Mouse (Mus musculus): ENCODE data around the gene Nrf1. TPM values are rescaled to one million over a fixed set of nuclear protein-coding genes. Genes with fewer than 3 reads are reported as not detected.

Gene Nrf1
- polyA plus RNA-seq, 1 experiment from 2014 or later: 64.8 TPM

GRCm38 (mm10) chr6:30121152-30121551 lies 73.4 kb downstream of the Nrf1 start:
- no peak for ATAC-seq (replicated peaks; ENCODE audit: low FRiP score)
- 91% methylated on average over 2 of the region's 2 CpGs for WGBS
- no peak for DNase-seq (ENCODE audit: low spot score)
- Histone ChIP-seq H3K4me1 (replicated peaks; ENCODE audit: control insufficient read depth, insufficient read depth, low read length) (no peaks in the 10 kb centered on the region), H3K4me2 (no peak overlapping the region), H3K4me3 (ENCODE audit: low read depth, low read length) (no peak overlapping the region), H3K27me3 (replicated peaks; ENCODE audit: control insufficient read depth, insufficient read depth, low read length) (no peaks in the 10 kb centered on the region), H3K9ac (ENCODE audit: low read depth, low read length) (no peak overlapping the region), H3K36me3 (ENCODE audit: control insufficient read depth, insufficient read depth, low read length) (peaks cover 29% of the 10 kb centered on the region), H3K9me3 (ENCODE audit: control insufficient read depth, low read length) (no peaks in the 10 kb centered on the region), H3K27ac (ENCODE audit: low read depth, low read length) (no peak overlapping the region)

GRCm38 (mm10) chr6:30121600-30121999 lies 73.8 kb downstream of the Nrf1 start:
- Histone ChIP-seq H3K9me3 (ENCODE audit: control insufficient read depth, low read length) (no peaks in the 10 kb centered on the region), H3K27me3 (replicated peaks; ENCODE audit: control insufficient read depth, insufficient read depth, low read length) (no peaks in the 10 kb centered on the region), H3K4me1 (replicated peaks; ENCODE audit: control insufficient read depth, insufficient read depth, low read length) (no peaks in the 10 kb centered on the region), H3K27ac (ENCODE audit: low read depth, low read length) (no peak overlapping the region), H3K9ac (ENCODE audit: low read depth, low read length) (no peak overlapping the region), H3K4me3 (ENCODE audit: low read depth, low read length) (no peak overlapping the region), H3K4me2 (no peak overlapping the region), H3K36me3 (ENCODE audit: control insufficient read depth, insufficient read depth, low read length) (peaks cover 24% of the 10 kb centered on the region)
- 88% methylated on average over 1 of the region's 1 CpGs for WGBS
- no peak for DNase-seq (ENCODE audit: low spot score)
- ATAC-seq (replicated peaks; ENCODE audit: low FRiP score): no peak

GRCm38 (mm10) chr6:30123391-30123790 lies 75.6 kb downstream of the Nrf1 start:
- 81% methylated on average over 1 of the region's 1 CpGs for WGBS
- Histone ChIP-seq H3K4me2 (no peak overlapping the region), H3K36me3 (ENCODE audit: control insufficient read depth, insufficient read depth, low read length) (peaks cover 29% of the 10 kb centered on the region), H3K9ac (ENCODE audit: low read depth, low read length) (no peak overlapping the region), H3K4me3 (ENCODE audit: low read depth, low read length) (no peak overlapping the region), H3K4me1 (replicated peaks; ENCODE audit: control insufficient read depth, insufficient read depth, low read length) (no peaks in the 10 kb centered on the region), H3K27me3 (replicated peaks; ENCODE audit: control insufficient read depth, insufficient read depth, low read length) (no peaks in the 10 kb centered on the region), H3K9me3 (ENCODE audit: control insufficient read depth, low read length) (no peaks in the 10 kb centered on the region), H3K27ac (ENCODE audit: low read depth, low read length) (no peak overlapping the region)
- ATAC-seq (replicated peaks; ENCODE audit: low FRiP score) (no peak), DNase-seq (ENCODE audit: low spot score) (no peak)

DNA sequence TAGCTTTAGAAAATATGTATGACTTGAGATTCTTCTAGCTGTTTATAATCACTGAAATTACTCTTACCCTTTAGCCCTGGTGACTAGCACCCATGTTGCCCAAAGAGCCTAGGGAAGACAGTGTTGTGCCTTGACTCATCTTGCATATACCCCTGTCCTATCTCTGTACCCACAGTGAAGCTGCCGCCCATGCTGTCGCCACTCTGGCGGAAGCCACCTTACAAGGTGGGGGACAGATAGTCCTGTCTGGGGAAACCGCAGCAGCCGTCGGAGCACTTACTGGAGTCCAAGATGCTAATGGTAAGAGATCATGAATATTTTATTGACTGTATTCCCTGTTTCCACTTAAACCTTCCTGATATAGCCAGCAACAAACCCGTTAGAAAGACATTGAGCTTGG lies 78.3 kb downstream of the Nrf1 start:
- H3K4me3 ChIP-seq (ENCODE audit: low read depth, low read length): no peak overlapping the region
- ATAC-seq (replicated peaks; ENCODE audit: low FRiP score) (peak; percentile 71), DNase-seq (ENCODE audit: low spot score) (no peak)
- no peaks in the 10 kb centered on the region for H3K4me1 ChIP-seq (replicated peaks; ENCODE audit: control insufficient read depth, insufficient read depth, low read length)
- no peak overlapping the region for H3K27ac ChIP-seq (ENCODE audit: low read depth, low read length)
- H3K4me2 ChIP-seq: no peak overlapping the region
- no peak overlapping the region for H3K9ac ChIP-seq (ENCODE audit: low read depth, low read length)
- H3K27me3 ChIP-seq (replicated peaks; ENCODE audit: control insufficient read depth, insufficient read depth, low read length): no peaks in the 10 kb centered on the region
- H3K36me3 ChIP-seq (ENCODE audit: control insufficient read depth, insufficient read depth, low read length): peaks cover 26% of the 10 kb centered on the region
- H3K9me3 ChIP-seq (ENCODE audit: control insufficient read depth, low read length): no peaks in the 10 kb centered on the region
- 90% methylated on average over 7 of the region's 7 CpGs for WGBS

DNA sequence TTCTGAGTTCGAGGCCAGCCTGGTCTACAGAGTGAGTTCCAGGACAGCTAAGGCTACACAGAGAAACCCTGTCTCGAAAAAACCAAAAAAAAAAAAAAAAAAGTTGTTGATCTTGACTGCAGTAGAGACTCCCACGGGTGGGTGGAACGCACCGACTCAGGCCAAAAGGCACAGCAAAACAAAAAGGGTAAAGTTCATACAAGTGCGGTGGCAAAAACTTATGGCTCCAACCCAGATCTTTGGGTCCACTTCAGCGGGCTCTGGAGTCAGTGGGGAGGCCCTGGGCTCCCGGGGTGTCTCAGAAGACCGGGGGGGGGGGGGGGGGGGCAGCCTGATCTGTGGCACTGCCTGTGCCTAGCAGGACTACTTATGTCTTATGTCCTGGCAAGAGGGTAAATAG lies 79.0 kb downstream of the Nrf1 start:
- no peak overlapping the region for H3K4me3 ChIP-seq (ENCODE audit: low read depth, low read length)
- ATAC-seq (replicated peaks; ENCODE audit: low FRiP score) (no peak), DNase-seq (ENCODE audit: low spot score) (no peak)
- H3K9ac ChIP-seq (ENCODE audit: low read depth, low read length): no peak overlapping the region
- no peak overlapping the region for H3K27ac ChIP-seq (ENCODE audit: low read depth, low read length)
- no peaks in the 10 kb centered on the region for H3K27me3 ChIP-seq (replicated peaks; ENCODE audit: control insufficient read depth, insufficient read depth, low read length)
- 89% methylated on average over 9 of the region's 9 CpGs for WGBS
- H3K9me3 ChIP-seq (ENCODE audit: control insufficient read depth, low read length): no peaks in the 10 kb centered on the region
- H3K4me2 ChIP-seq: no peak overlapping the region
- peaks cover 23% of the 10 kb centered on the region for H3K36me3 ChIP-seq (ENCODE audit: control insufficient read depth, insufficient read depth, low read length)
- H3K4me1 ChIP-seq (replicated peaks; ENCODE audit: control insufficient read depth, insufficient read depth, low read length): no peaks in the 10 kb centered on the region

GRCm38 (mm10) chr6:30132399-30132798 lies 84.6 kb downstream of the Nrf1 start:
- ATAC-seq (replicated peaks; ENCODE audit: low FRiP score) (peak; percentile 49), DNase-seq (ENCODE audit: low spot score) (no peak)
- no peak overlapping the region for H3K4me2 ChIP-seq
- no peaks in the 10 kb centered on the region for H3K27me3 ChIP-seq (replicated peaks; ENCODE audit: control insufficient read depth, insufficient read depth, low read length)
- WGBS: 50% methylated on average over 3 of the region's 3 CpGs
- H3K36me3 ChIP-seq (ENCODE audit: control insufficient read depth, insufficient read depth, low read length): peaks cover 9% of the 10 kb centered on the region
- H3K27ac ChIP-seq (ENCODE audit: low read depth, low read length): no peak overlapping the region
- no peaks in the 10 kb centered on the region for H3K9me3 ChIP-seq (ENCODE audit: control insufficient read depth, low read length)
- no peak overlapping the region for H3K9ac ChIP-seq (ENCODE audit: low read depth, low read length)
- peaks cover 8% of the 10 kb centered on the region for H3K4me1 ChIP-seq (replicated peaks; ENCODE audit: control insufficient read depth, insufficient read depth, low read length)
- H3K4me3 ChIP-seq (ENCODE audit: low read depth, low read length): no peak overlapping the region

DNA sequence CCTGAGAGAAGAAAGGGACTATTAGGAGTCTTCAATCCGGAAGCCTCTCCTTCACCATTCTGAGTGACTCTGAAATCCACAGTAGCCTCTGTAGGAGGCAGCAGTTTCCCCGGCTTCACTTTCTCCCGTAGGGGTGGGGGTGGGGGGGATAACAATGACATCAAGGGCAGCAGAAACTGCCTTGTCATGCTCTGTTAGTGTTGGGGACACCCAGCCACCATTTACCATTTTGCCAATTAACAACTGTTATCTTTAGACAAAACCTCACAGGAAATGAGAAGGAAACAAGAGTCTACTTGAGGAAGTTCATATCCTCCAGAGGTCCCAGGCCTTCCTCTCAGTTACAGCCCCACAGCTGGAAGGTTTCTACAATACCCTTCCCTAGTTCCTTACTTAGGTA lies 87.8 kb downstream of the Nrf1 start:
- Histone ChIP-seq H3K27me3 (replicated peaks; ENCODE audit: control insufficient read depth, insufficient read depth, low read length) (no peaks in the 10 kb centered on the region), H3K27ac (ENCODE audit: low read depth, low read length) (peak overlapping the region; percentile 48; the same call in 1 of the 2 replicates), H3K4me1 (replicated peaks; ENCODE audit: control insufficient read depth, insufficient read depth, low read length) (peaks cover 8% of the 10 kb centered on the region), H3K4me2 (no peak overlapping the region), H3K4me3 (ENCODE audit: low read depth, low read length) (no peak overlapping the region), H3K9ac (ENCODE audit: low read depth, low read length) (no peak overlapping the region), H3K9me3 (ENCODE audit: control insufficient read depth, low read length) (no peaks in the 10 kb centered on the region), H3K36me3 (ENCODE audit: control insufficient read depth, insufficient read depth, low read length) (peaks cover 10% of the 10 kb centered on the region)
- 30% methylated on average over 3 of the region's 3 CpGs for WGBS
- DNase-seq (ENCODE audit: low spot score) (no peak), ATAC-seq (replicated peaks; ENCODE audit: low FRiP score) (0 out of 2 replicates have a peak, but pooled peaks have one; percentile 55)

GRCm38 (mm10) chr6:30137227-30137626 lies 89.4 kb downstream of the Nrf1 start:
- ATAC-seq (replicated peaks; ENCODE audit: low FRiP score) (no peak), DNase-seq (ENCODE audit: low spot score) (no peak)
- Histone ChIP-seq H3K36me3 (ENCODE audit: control insufficient read depth, insufficient read depth, low read length) (peaks cover 17% of the 10 kb centered on the region), H3K9ac (ENCODE audit: low read depth, low read length) (no peak overlapping the region), H3K27ac (ENCODE audit: low read depth, low read length) (no peak overlapping the region), H3K9me3 (ENCODE audit: control insufficient read depth, low read length) (no peaks in the 10 kb centered on the region), H3K4me3 (ENCODE audit: low read depth, low read length) (no peak overlapping the region), H3K4me1 (replicated peaks; ENCODE audit: control insufficient read depth, insufficient read depth, low read length) (peaks cover 8% of the 10 kb centered on the region), H3K4me2 (no peak overlapping the region), H3K27me3 (replicated peaks; ENCODE audit: control insufficient read depth, insufficient read depth, low read length) (no peaks in the 10 kb centered on the region)
- 84% methylated on average over 2 of the region's 2 CpGs for WGBS

DNA sequence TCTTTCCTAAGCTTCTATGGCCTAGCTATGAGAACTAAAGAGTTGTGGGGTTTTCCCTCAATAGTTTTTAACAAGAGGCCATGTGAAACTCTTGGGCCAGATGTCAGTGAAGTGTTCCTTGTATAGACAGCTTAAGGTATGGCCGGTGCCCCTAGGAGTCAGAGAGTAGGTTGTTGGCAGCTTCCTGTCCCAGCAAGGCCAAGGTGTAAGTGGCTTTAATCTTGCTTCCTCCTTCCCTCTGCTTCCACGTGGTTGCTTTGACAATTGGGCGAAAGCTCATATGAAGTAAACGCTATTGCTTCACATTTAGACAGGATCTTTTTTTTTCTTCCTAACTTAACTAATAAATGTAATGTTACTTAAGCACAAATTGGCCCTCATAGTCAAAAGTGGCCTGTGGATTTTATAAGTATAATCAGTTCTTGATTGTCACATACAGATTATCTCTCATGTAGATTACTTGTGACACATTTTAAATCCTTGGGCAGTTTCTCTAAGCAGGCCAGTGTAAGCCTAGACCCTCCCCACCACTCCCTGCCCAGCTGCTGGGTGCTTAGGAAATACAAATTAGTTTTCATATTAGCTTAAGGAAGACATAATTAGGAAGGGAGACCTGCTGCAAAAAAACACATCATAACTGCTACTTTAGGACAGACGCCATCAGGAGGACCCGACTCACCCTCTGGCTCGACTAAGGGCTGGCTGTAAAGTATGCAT lies 91.7 kb downstream of the Nrf1 start:
- Histone ChIP-seq H3K4me1 (replicated peaks; ENCODE audit: control insufficient read depth, insufficient read depth, low read length) (peaks cover 8% of the 10 kb centered on the region), H3K9me3 (ENCODE audit: control insufficient read depth, low read length) (no peaks in the 10 kb centered on the region), H3K9ac (ENCODE audit: low read depth, low read length) (no peak overlapping the region), H3K27me3 (replicated peaks; ENCODE audit: control insufficient read depth, insufficient read depth, low read length) (no peaks in the 10 kb centered on the region), H3K4me3 (ENCODE audit: low read depth, low read length) (no peak overlapping the region), H3K27ac (ENCODE audit: low read depth, low read length) (no peak overlapping the region), H3K36me3 (ENCODE audit: control insufficient read depth, insufficient read depth, low read length) (peaks cover 21% of the 10 kb centered on the region), H3K4me2 (no peak overlapping the region)
- WGBS: 80% methylated on average over 7 of the region's 7 CpGs
- ATAC-seq (replicated peaks; ENCODE audit: low FRiP score): no peak
- DNase-seq (ENCODE audit: low spot score): no peak
